Mouse (Mus musculus) MEL (cell line): Measurements from ENCODE around the gene Zfp775. TPM values are rescaled to one million over a fixed set of nuclear protein-coding genes. Genes with fewer than 3 reads are reported as not detected.

Source experiments
- DNase-seq: peaks from one replicate; pipeline ENCODE4 v3.0.0; 2011; ENCODE audit warnings: low read depth, low spot score
- H3K27ac ChIP-seq: 2 replicates; pipeline ENCODE4 v1.5.1; 2012; ENCODE audit warnings: low read depth, mild to moderate bottlenecking, control low read depth, low read length, moderate library complexity; ENCODE audit not compliant: control insufficient read depth
- H3K27me3 ChIP-seq, 2 experiments: fragments of 150-350 bp in 1 of 2; sonication (generic) in 1 of 2; 2 replicates each; pipeline ENCODE4 v1.6.1; 2012; ENCODE audit warnings: low read length in 2 of 2, mild to moderate bottlenecking in 2 of 2, improper control_type of control experiment in 1 of 2, moderate library complexity in 1 of 2; ENCODE audit not compliant: insufficient read depth in 2 of 2, control insufficient read depth in 1 of 2
- H3K36me3 ChIP-seq, 2 experiments: 2 replicates each; pipeline ENCODE4 v1.6.1; 2012 to 2014; ENCODE audit warnings: low read length in 2 of 2, improper control_type of control experiment in 1 of 2, inconsistent platforms in 1 of 2, mild to moderate bottlenecking in 1 of 2; ENCODE audit not compliant: insufficient read depth in 2 of 2, control insufficient read depth in 1 of 2
- H3K4me1 ChIP-seq, 2 experiments: fragments of 150-350 bp in 1 of 2; sonication (generic) in 1 of 2; 2 replicates each; pipeline ENCODE4 v1.6.1; 2012; ENCODE audit warnings: low read length in 2 of 2, improper control_type of control experiment in 1 of 2, mild to moderate bottlenecking in 1 of 2; ENCODE audit not compliant: insufficient read depth in 2 of 2, control insufficient read depth in 1 of 2
- H3K4me3 ChIP-seq, 2 experiments: fragments of 150-350 bp in 1 of 2; sonication (generic) in 1 of 2; 2 replicates each; pipeline ENCODE4 v1.5.1; 2012; ENCODE audit warnings: low read depth in 2 of 2, low read length in 2 of 2, mild to moderate bottlenecking in 2 of 2, moderate library complexity in 2 of 2, control low read depth in 1 of 2, improper control_type of control experiment in 1 of 2; ENCODE audit not compliant: control insufficient read depth in 1 of 2, insufficient read depth in 1 of 2
- H3K79me2 ChIP-seq: 2 replicates; pipeline ENCODE4 v1.6.1; 2012; ENCODE audit warnings: mild to moderate bottlenecking, low read length, moderate library complexity; ENCODE audit not compliant: control insufficient read depth, poor library complexity, insufficient read depth
- H3K9ac ChIP-seq: 2 replicates; pipeline ENCODE4 v1.6.1; 2012; ENCODE audit warnings: low read depth, mild to moderate bottlenecking, control low read depth, low read length, moderate library complexity; ENCODE audit not compliant: control insufficient read depth, poor library complexity, severe bottlenecking
- H3K9me3 ChIP-seq: fragments of 150-350 bp; sonication (generic); replicated peaks from 2 replicates; pipeline ENCODE4 v1.6.1; 2012; ENCODE audit warnings: mild to moderate bottlenecking, low read length, improper control_type of control experiment, moderate library complexity; ENCODE audit not compliant: insufficient read depth
- BHLHE40 ChIP-seq: IDR thresholded peaks from 2 replicates; pipeline ENCODE4 v1.6.1; 2012; ENCODE audit warnings: low read depth, mild to moderate bottlenecking, inconsistent platforms, low read length, improper control_type of control experiment, borderline replicate concordance
- CHD1 ChIP-seq: IDR thresholded peaks from 2 replicates; pipeline ENCODE4 v1.6.1; 2012; ENCODE audit warnings: low read depth, mild to moderate bottlenecking, inconsistent platforms, low read length, improper control_type of control experiment
- CHD2 ChIP-seq: IDR thresholded peaks from 2 replicates; pipeline ENCODE4 v1.6.1; 2011; ENCODE audit warnings: low read length, improper control_type of control experiment
- CTCF ChIP-seq, 3 experiments: IDR thresholded peaks in 2 of 3; conservative IDR thresholded peaks in 1 of 3; 2 replicates each; pipeline ENCODE4 v1.5.1; 2011 to 2012; ENCODE audit warnings: low read length in 3 of 3, low read depth in 2 of 3, mild to moderate bottlenecking in 2 of 3, improper control_type of control experiment in 1 of 3, inconsistent platforms in 1 of 3, mixed read lengths in 1 of 3, moderate library complexity in 1 of 3; ENCODE audit not compliant: control insufficient read depth in 1 of 3, insufficient read depth in 1 of 3, poor library complexity in 1 of 3, severe bottlenecking in 1 of 3
- GABPA ChIP-seq: IDR thresholded peaks from 2 replicates; pipeline ENCODE4 v1.6.1; 2012; ENCODE audit warnings: low read depth, mild to moderate bottlenecking, inconsistent platforms, low read length, improper control_type of control experiment, moderate library complexity
- GATA1 ChIP-seq: IDR thresholded peaks from 2 replicates; pipeline ENCODE4 v1.6.1; 2011; ENCODE audit warnings: low read depth, low read length, improper control_type of control experiment
- KAT2A ChIP-seq: conservative IDR thresholded peaks from 2 replicates; pipeline ENCODE4 v1.6.1; 2012; ENCODE audit warnings: low read depth, low read length, improper control_type of control experiment, inconsistent platforms
- MYB ChIP-seq: IDR thresholded peaks from 2 replicates; pipeline ENCODE4 v1.6.1; 2011; ENCODE audit warnings: mild to moderate bottlenecking, low read depth, low read length, improper control_type of control experiment
- MYC ChIP-seq: IDR thresholded peaks from 2 replicates; pipeline ENCODE4 v1.6.1; 2011; ENCODE audit warnings: low read depth, mild to moderate bottlenecking, low read length, improper control_type of control experiment, moderate library complexity
- NELFE ChIP-seq: IDR thresholded peaks from 2 replicates; pipeline ENCODE4 v1.6.1; 2011; ENCODE audit warnings: low read depth, low read length, improper control_type of control experiment
- POLR2A ChIP-seq, 2 experiments: IDR thresholded peaks; 2 replicates each; pipeline ENCODE4 v1.6.1; 2011 to 2012; ENCODE audit warnings: low read length in 2 of 2, mild to moderate bottlenecking in 2 of 2, control low read depth in 1 of 2, improper control_type of control experiment in 1 of 2, low read depth in 1 of 2, moderate library complexity in 1 of 2; ENCODE audit not compliant: control insufficient read depth in 1 of 2, insufficient read depth in 1 of 2, poor library complexity in 1 of 2
- POLR2AphosphoS5 ChIP-seq: IDR thresholded peaks from 2 replicates; pipeline ENCODE4 v1.6.1; 2012; ENCODE audit warnings: low read depth, borderline replicate concordance, mild to moderate bottlenecking, inconsistent platforms, low read length, moderate library complexity, mixed read lengths
- RAD21 ChIP-seq: IDR thresholded peaks from 2 replicates; pipeline ENCODE4 v1.6.1; 2011; ENCODE audit warnings: mild to moderate bottlenecking, low read depth, low read length, improper control_type of control experiment
- SIN3A ChIP-seq: IDR thresholded peaks from 2 replicates; pipeline ENCODE4 v1.6.1; 2012; ENCODE audit warnings: low read length, improper control_type of control experiment, inconsistent platforms
- TCF12 ChIP-seq: IDR thresholded peaks from 2 replicates; pipeline ENCODE4 v1.6.1; 2014; ENCODE audit warnings: low read depth, mild to moderate bottlenecking, inconsistent platforms, low read length, improper control_type of control experiment, moderate library complexity
- ZC3H11A ChIP-seq: IDR thresholded peaks from 2 replicates; pipeline ENCODE4 v1.6.1; 2012; ENCODE audit warnings: low read depth, mild to moderate bottlenecking, inconsistent platforms, low read length, improper control_type of control experiment
- ZKSCAN1 ChIP-seq: IDR thresholded peaks from 2 replicates; pipeline ENCODE4 v1.6.1; 2012; ENCODE audit warnings: low read depth, mild to moderate bottlenecking, inconsistent platforms, low read length, improper control_type of control experiment, moderate library complexity
- polyA plus RNA-seq, 2 experiments: library from polyadenylated mRNA; stranded (reverse) in 1 of 2; unstranded in 1 of 2; fragments of >175 nt in 1 of 2; fragments of >200 nt in 1 of 2; gene quantifications; 2 replicates each; pipeline versions ENCODE4 v1.2.1 to v1.2.4; 2012; ENCODE audit warnings: low replicate concordance in 2 of 2, low read depth in 1 of 2; ENCODE audit not compliant: insufficient read length in 2 of 2, insufficient read depth in 1 of 2, missing spikeins in 1 of 2
- total RNA-seq: library from RNA; depleted of rRNA; stranded (reverse); fragments of 300-350 nt; gene quantifications from 2 replicates; pipeline ENCODE4 v1.2.3, GENCODE M21; 2012

The Zfp775 gene
- total and polyA plus RNA-seq, 3 experiments: not detected

GRCm38 (mm10) chr6:48555104-48555890 is 46.6 kb upstream of the Zfp775 start:
- TF ChIP-seq SIN3A (no peak), RAD21 (no peak), NELFE (no peak), GATA1 (no peak), MYB (no peak), ZC3H11A (no peak), ZKSCAN1 (no peak), KAT2A (no peak), CTCF (IDR thresholded peaks at IDR 0.05 in 2 of 3, conservative IDR thresholded peaks at IDR 0.05 in 1 of 3; ENCODE audit: control insufficient read depth in 1 of 3, insufficient read depth in 1 of 3, low read depth in 2 of 3, low read length in 3 of 3, poor library complexity in 1 of 3, severe bottlenecking in 1 of 3) (no peak), TCF12 (no peak), GABPA (no peak), POLR2AphosphoS5 (no peak), CHD2 (no peak), CHD1 (no peak), POLR2A (IDR thresholded peaks at IDR 0.05; ENCODE audit: control insufficient read depth in 1 of 2, insufficient read depth in 1 of 2, low read depth in 1 of 2, low read length in 2 of 2, poor library complexity in 1 of 2) (no peak), BHLHE40 (no peak)
- no peaks in the 10 kb centered on the region for H3K27me3 ChIP-seq
- H3K9me3 ChIP-seq: no peaks in the 10 kb centered on the region
- no peaks in the 10 kb centered on the region for H3K36me3 ChIP-seq
- DNase-seq: no peak
- no peak overlapping the region for H3K9ac ChIP-seq
- no peak overlapping the region for H3K4me3 ChIP-seq
- H3K79me2 ChIP-seq: no peaks in the 10 kb centered on the region
- H3K27ac ChIP-seq: no peak overlapping the region
- H3K4me1 ChIP-seq: no peaks in the 10 kb centered on the region

- no peak for DNase-seq
- Histone ChIP-seq H3K79me2 (no peaks in the 10 kb centered on the region), H3K4me3 (no peak overlapping the region), H3K27ac (no peak overlapping the region), H3K9ac (no peak overlapping the region), H3K36me3 (no peaks in the 10 kb centered on the region), H3K4me1 (no peaks in the 10 kb centered on the region), H3K27me3 (no peaks in the 10 kb centered on the region), H3K9me3 (no peaks in the 10 kb centered on the region)
- no peak for TF ChIP-seq MYC
Measured at GRCm38 (mm10) chr6:48555956-48556355, 45.9 kb upstream of the Zfp775 start.
